Mouse (Mus musculus) testis, adult 2 months (tissue): ENCODE measurements at regions not wholly inside any gene's neighbourhood (a gene's known extent, or its start where the extent isn't known, plus 50 kb on each side); places are given as distances from the start of the nearest gene placed in this dataset.

ENCODE experiments used
- H3K27ac ChIP-seq: fragments of 200-500 bp; 2 replicates; pipeline ENCODE4 v1.5.1; 2012; ENCODE audit warnings: low read depth, low read length; ENCODE audit not compliant: control insufficient read depth, insufficient read depth
- H3K27me3 ChIP-seq: fragments of 200-500 bp; 2 replicates; pipeline ENCODE4 v1.6.1; 2012; ENCODE audit warnings: mild to moderate bottlenecking, low read length, moderate library complexity; ENCODE audit not compliant: control insufficient read depth, insufficient read depth
- H3K36me3 ChIP-seq: fragments of 200-500 bp; 2 replicates; pipeline ENCODE4 v1.6.1; 2012; ENCODE audit warnings: mild to moderate bottlenecking, low read length; ENCODE audit not compliant: control insufficient read depth, insufficient read depth
- H3K4me1 ChIP-seq: fragments of 200-500 bp; 2 replicates; pipeline ENCODE4 v1.6.1; 2012; ENCODE audit warnings: low read length; ENCODE audit not compliant: control insufficient read depth, insufficient read depth
- H3K4me3 ChIP-seq: fragments of 200-500 bp; 2 replicates; pipeline ENCODE4 v1.5.1; 2012; ENCODE audit warnings: low read depth, mild to moderate bottlenecking, low read length, moderate library complexity, mixed read lengths; ENCODE audit not compliant: control insufficient read depth
- CTCF ChIP-seq: fragments of 200-500 bp; IDR thresholded peaks from 2 replicates; pipeline ENCODE4 v1.5.1; 2012; ENCODE audit warnings: low read depth, mild to moderate bottlenecking, inconsistent platforms, low read length, moderate library complexity; ENCODE audit not compliant: control insufficient read depth, insufficient read depth, insufficient replicate concordance
- POLR2A ChIP-seq: fragments of 200-500 bp; IDR thresholded peaks from 2 replicates; pipeline ENCODE4 v1.6.1; 2012; ENCODE audit warnings: low read depth, mild to moderate bottlenecking, inconsistent platforms, low read length, moderate library complexity; ENCODE audit not compliant: control insufficient read depth

DNA sequence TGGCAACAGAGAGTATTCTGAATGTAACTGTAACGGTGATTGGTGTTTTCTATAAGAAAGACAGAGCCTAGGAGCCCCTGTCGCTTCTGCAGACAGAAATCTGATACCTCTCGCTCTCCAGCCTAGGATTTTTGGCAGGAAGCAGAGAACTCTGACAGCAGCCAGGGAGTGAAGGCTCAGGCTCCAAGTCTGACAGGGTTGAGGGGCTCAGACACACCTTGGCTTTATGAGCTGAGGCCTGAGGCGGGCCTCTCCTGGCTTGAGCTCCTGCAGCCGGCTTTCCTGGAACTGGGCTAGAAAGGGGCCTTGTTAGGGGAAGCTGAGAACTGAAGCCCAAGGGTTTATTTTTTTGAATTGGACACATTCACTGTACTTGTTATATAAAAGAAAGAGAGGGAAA lies 57.7 kb upstream of the Boc start:
- H3K4me1 ChIP-seq, result no peaks in the 10 kb centered on the region
- TF ChIP-seq POLR2A (no peak), CTCF (no peak)
- H3K27me3 ChIP-seq, result no peaks in the 10 kb centered on the region
- H3K36me3 ChIP-seq, result no peaks in the 10 kb centered on the region
- no peak overlapping the region for H3K27ac ChIP-seq
- no peak overlapping the region for H3K4me3 ChIP-seq

GRCm38 (mm10) chr16:44615878-44616206 lies 57.1 kb upstream of the Boc start:
- Histone ChIP-seq H3K27ac (no peak overlapping the region), H3K27me3 (no peaks in the 10 kb centered on the region), H3K4me3 (no peak overlapping the region), H3K4me1 (no peaks in the 10 kb centered on the region), H3K36me3 (no peaks in the 10 kb centered on the region)
- TF ChIP-seq CTCF (no peak), POLR2A (no peak)

DNA sequence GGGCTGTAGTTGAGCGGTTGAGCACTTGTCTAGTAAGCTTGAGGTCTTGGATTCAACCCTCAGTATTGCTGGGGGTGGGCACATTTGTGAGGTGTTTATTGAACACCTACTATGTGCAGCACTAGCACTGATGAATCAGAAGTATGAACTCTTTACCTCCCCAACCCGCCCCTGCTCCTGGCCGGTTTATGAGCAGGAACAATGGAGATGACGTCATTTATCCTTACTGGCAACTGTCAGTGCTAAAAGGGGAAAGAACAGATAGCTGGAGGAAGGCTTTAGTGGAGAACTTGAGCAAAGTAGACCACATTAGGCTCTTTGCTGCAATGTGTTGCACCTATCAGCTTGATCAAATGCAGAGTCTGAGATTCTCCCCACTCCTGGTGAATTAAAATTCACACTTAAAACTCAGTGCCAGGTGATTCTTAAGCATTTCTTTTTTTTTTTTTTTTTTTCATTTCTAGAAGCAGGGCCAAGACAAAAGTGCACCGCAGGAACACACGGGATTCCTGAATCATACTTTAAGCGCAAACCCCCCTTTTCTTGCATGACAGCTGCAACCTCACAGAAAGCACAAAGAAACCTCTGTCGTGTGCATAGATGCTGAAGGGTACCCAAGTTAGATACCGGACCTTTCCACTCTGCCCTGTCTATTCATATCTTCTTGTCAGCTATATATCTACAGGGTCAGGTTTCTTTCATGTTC lies 56.6 kb upstream of the Boc start:
- no peak overlapping the region for H3K4me3 ChIP-seq
- no peaks in the 10 kb centered on the region for H3K27me3 ChIP-seq
- no peaks in the 10 kb centered on the region for H3K36me3 ChIP-seq
- no peak for TF ChIP-seq POLR2A
- no peak for TF ChIP-seq CTCF
- H3K4me1 ChIP-seq, result no peaks in the 10 kb centered on the region
- H3K27ac ChIP-seq, result no peak overlapping the region

DNA sequence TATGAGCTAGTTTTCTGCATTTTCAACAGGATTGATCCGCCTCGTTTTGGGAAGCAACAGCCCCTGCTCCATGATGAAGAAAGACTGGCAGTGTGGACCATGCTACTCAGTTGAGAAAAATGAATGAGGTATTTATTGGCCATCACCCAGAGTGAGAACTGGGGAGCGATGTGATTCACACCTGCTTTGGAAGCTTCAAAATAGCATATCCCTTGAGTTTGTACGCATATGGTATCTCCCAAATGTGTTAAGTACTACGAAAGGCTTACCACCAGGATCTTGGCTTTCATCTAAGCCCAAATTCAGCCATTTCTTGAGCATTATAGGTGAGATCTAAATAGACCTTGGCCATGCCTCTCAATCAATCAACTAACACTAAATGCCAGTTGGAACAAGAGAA lies 55.5 kb upstream of the Boc start:
- Histone ChIP-seq H3K27ac (no peak overlapping the region), H3K4me3 (no peak overlapping the region), H3K4me1 (no peaks in the 10 kb centered on the region), H3K27me3 (no peaks in the 10 kb centered on the region), H3K36me3 (no peaks in the 10 kb centered on the region)
- TF ChIP-seq POLR2A (no peak), CTCF (no peak)

DNA sequence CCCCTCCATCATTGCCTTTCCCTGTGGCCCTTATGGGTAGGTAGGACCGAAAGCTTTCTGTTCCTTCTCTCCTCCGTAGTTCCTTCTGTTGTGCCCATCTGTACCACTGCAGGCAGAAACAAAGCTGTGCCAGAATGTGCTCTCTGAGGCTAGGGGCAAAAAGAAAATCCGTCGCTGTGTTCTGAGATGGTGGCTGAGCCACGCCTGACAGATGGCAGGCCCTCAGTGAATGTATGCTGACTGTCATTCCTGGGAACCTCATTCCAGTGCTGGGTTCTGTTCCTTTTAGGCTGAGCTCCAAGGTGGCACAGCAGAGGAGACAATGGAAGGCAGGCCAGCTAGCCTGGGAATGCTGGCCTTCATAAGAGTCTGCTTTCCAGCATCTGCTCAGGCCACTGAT lies 54.0 kb upstream of the Boc start:
- no peak overlapping the region for H3K27ac ChIP-seq
- no peak overlapping the region for H3K4me3 ChIP-seq
- H3K27me3 ChIP-seq, result no peaks in the 10 kb centered on the region
- H3K36me3 ChIP-seq, result no peaks in the 10 kb centered on the region
- H3K4me1 ChIP-seq, result no peaks in the 10 kb centered on the region
- TF ChIP-seq CTCF (no peak), POLR2A (no peak)

GRCm38 (mm10) chr16:44611525-44611924 lies 52.8 kb upstream of the Boc start:
- no peak overlapping the region for H3K4me3 ChIP-seq

GRCm38 (mm10) chr16:44608586-44608985 lies 49.9 kb upstream of the Boc start:
- Histone ChIP-seq H3K27me3 (no peaks in the 10 kb centered on the region), H3K36me3 (no peaks in the 10 kb centered on the region), H3K27ac (no peak overlapping the region), H3K4me3 (no peak overlapping the region), H3K4me1 (no peaks in the 10 kb centered on the region)
- TF ChIP-seq CTCF (no peak), POLR2A (no peak)

More at GRCm38 (mm10) chr16:44611525-44611924, 52.8 kb upstream of the Boc start:
- no peak for TF ChIP-seq POLR2A
- no peak for TF ChIP-seq CTCF
- no peaks in the 10 kb centered on the region for H3K36me3 ChIP-seq
- H3K27me3 ChIP-seq, result no peaks in the 10 kb centered on the region
- H3K27ac ChIP-seq, result no peak overlapping the region
- no peaks in the 10 kb centered on the region for H3K4me1 ChIP-seq
